In genomic region chr15:84166818-84167217, GRCm38 (mm10) we compare ENCODE assay signal across 12 mouse cellular contexts. TPM values are rescaled to one million over a fixed set of nuclear protein-coding genes. Genes with fewer than 3 reads are reported as not detected.
DNase-seq lines count a peak whose midpoint lies in the region; ATAC-seq and TF ChIP-seq lines count a peak whose summit lies in the region.
"Had no signal": no experiment of that assay in that cellular context is flagged by ENCODE, and none has a peak within 500 bp of the region (broad histone marks: within the 10 kb centered on the region; RNA-seq: fewer than 3 reads in every experiment).

No protein-coding gene starts in this region.

- no peak for TF ChIP-seq CTCF in gastrocnemius, adult 2 months (IDR thresholded peaks at IDR 0.05)

- intact Hi-C loops in gastrocnemius, adult 2 months (cut with DNase I), result loop anchor here (1.0 to 2.0 kb wide), 2 partner anchors 47 to 94 kb away; no protein-coding TSS in a partner anchor

- DNase-seq in forebrain, embryonic 10.5 days (ENCODE audit: extremely low spot score, low spot score), result no peak
- DNase-seq in forebrain, embryonic 11.5 days (ENCODE audit: low spot score), result no peak
- DNase-seq in limb, embryonic 10.5 days (ENCODE audit: low spot score), result no peak
- DNase-seq in gastrocnemius, adult 2 months, result no peak

- no peak overlapping the region for H3K9ac ChIP-seq in forebrain, embryonic 11.5 days (ENCODE audit: low read length)
- H3K9ac ChIP-seq in limb, embryonic 12.5 days (replicated peaks), result no peak overlapping the region
- no peak overlapping the region for H3K9ac ChIP-seq in hindbrain, embryonic 16.5 days (ENCODE audit: low read depth, low read length)
- H3K9ac ChIP-seq in neural tube, embryonic 15.5 days (replicated peaks), result no peak overlapping the region
- H3K9ac ChIP-seq: liver, embryonic 12.5 days had no signal

- no peak overlapping the region for H3K4me2 ChIP-seq in forebrain, embryonic 11.5 days (ENCODE audit: low read depth, low read length, severe bottlenecking)
- peak overlapping the region; percentile 99; the same call in 1 of the 2 replicates for H3K4me2 ChIP-seq in limb, embryonic 12.5 days
- peak overlapping the region; percentile 98; the same call in 1 of the 2 replicates for H3K4me2 ChIP-seq in hindbrain, embryonic 16.5 days (ENCODE audit: low read length)
- H3K4me2 ChIP-seq in neural tube, embryonic 15.5 days, result peak overlapping the region; percentile 76

- peak overlapping the region; percentile 79; the same call in 1 of the 2 replicates for H3K27ac ChIP-seq in forebrain, embryonic 10.5 days
- no peak overlapping the region for H3K27ac ChIP-seq in forebrain, embryonic 11.5 days (ENCODE audit: low read depth, low read length)
- no peak overlapping the region for H3K27ac ChIP-seq in limb, embryonic 12.5 days
- H3K27ac ChIP-seq in limb, embryonic 10.5 days, result no peak overlapping the region
- no peak overlapping the region for H3K27ac ChIP-seq in hindbrain, embryonic 16.5 days (ENCODE audit: low read depth, low read length)
- H3K27ac ChIP-seq in neural tube, embryonic 15.5 days (replicated peaks), result peak overlapping the region; percentile 88
- no peak overlapping the region for H3K27ac ChIP-seq in gastrocnemius, adult 2 months
- H3K27ac ChIP-seq: heart, adult 2 months; liver, embryonic 12.5 days had no signal

- H3K9me3 ChIP-seq in forebrain, embryonic 10.5 days, result no peaks in the 10 kb centered on the region
- H3K9me3 ChIP-seq in forebrain, embryonic 11.5 days (ENCODE audit: control insufficient read depth, low read length), result no peaks in the 10 kb centered on the region
- no peaks in the 10 kb centered on the region for H3K9me3 ChIP-seq in limb, embryonic 12.5 days
- no peaks in the 10 kb centered on the region for H3K9me3 ChIP-seq in limb, embryonic 10.5 days (replicated peaks)
- H3K9me3 ChIP-seq in hindbrain, embryonic 16.5 days (ENCODE audit: control insufficient read depth, low read length), result no peaks in the 10 kb centered on the region
- no peaks in the 10 kb centered on the region for H3K9me3 ChIP-seq in neural tube, embryonic 15.5 days (replicated peaks)
- H3K9me3 ChIP-seq: liver, embryonic 12.5 days had no signal

- H3K4me1 ChIP-seq in forebrain, embryonic 10.5 days, result peaks cover 28% of the 10 kb centered on the region
- peaks cover 9% of the 10 kb centered on the region for H3K4me1 ChIP-seq in forebrain, embryonic 11.5 days (replicated peaks; ENCODE audit: control insufficient read depth, insufficient read depth, low read length)
- H3K4me1 ChIP-seq in limb, embryonic 12.5 days (replicated peaks), result peaks cover 13% of the 10 kb centered on the region; the same call in 1 of the 2 replicates
- H3K4me1 ChIP-seq in limb, embryonic 10.5 days, result peaks cover 20% of the 10 kb centered on the region
- peaks cover 6% of the 10 kb centered on the region for H3K4me1 ChIP-seq in hindbrain, embryonic 16.5 days (ENCODE audit: control insufficient read depth, insufficient read depth, low read depth, low read length)
- H3K4me1 ChIP-seq in neural tube, embryonic 15.5 days, result peaks cover 29% of the 10 kb centered on the region

- H3K4me3 ChIP-seq in forebrain, embryonic 10.5 days, result peak overlapping the region; percentile 70; the same call in 1 of the 2 replicates
- no peak overlapping the region for H3K4me3 ChIP-seq in forebrain, embryonic 11.5 days (ENCODE audit: low read depth, low read length)
- H3K4me3 ChIP-seq in limb, embryonic 12.5 days (replicated peaks), result no peak overlapping the region
- no peak overlapping the region for H3K4me3 ChIP-seq in limb, embryonic 10.5 days
- H3K4me3 ChIP-seq in hindbrain, embryonic 16.5 days (ENCODE audit: low read length), result no peak overlapping the region
- peak overlapping the region; percentile 55; the same call in 1 of the 2 replicates for H3K4me3 ChIP-seq in neural tube, embryonic 15.5 days (replicated peaks)
- H3K4me3 ChIP-seq in gastrocnemius, adult 2 months, result no peak overlapping the region

- no peaks in the 10 kb centered on the region for H3K36me3 ChIP-seq in forebrain, embryonic 10.5 days (replicated peaks)
- H3K36me3 ChIP-seq in forebrain, embryonic 11.5 days (ENCODE audit: control insufficient read depth, insufficient read depth, low read length), result no peaks in the 10 kb centered on the region
- H3K36me3 ChIP-seq in limb, embryonic 12.5 days, result no peaks in the 10 kb centered on the region
- no peaks in the 10 kb centered on the region for H3K36me3 ChIP-seq in limb, embryonic 10.5 days
- no peaks in the 10 kb centered on the region for H3K36me3 ChIP-seq in hindbrain, embryonic 16.5 days (ENCODE audit: control insufficient read depth, insufficient read depth, low read length)
- H3K36me3 ChIP-seq in neural tube, embryonic 15.5 days, result no peaks in the 10 kb centered on the region
- H3K36me3 ChIP-seq: liver, embryonic 12.5 days had no signal

- WGBS in forebrain, embryonic 10.5 days, result 68% methylated on average over 6 of the region's 6 CpGs
- WGBS in forebrain, embryonic 11.5 days, result 68% methylated on average over 6 of the region's 6 CpGs
- 75% methylated on average over 6 of the region's 6 CpGs for WGBS in limb, embryonic 12.5 days
- 75% methylated on average over 6 of the region's 6 CpGs for WGBS in limb, embryonic 10.5 days
- WGBS in hindbrain, embryonic 16.5 days, result 67% methylated on average over 6 of the region's 6 CpGs
- 67% methylated on average over 6 of the region's 6 CpGs for WGBS in neural tube, embryonic 15.5 days

- ATAC-seq in forebrain, embryonic 11.5 days (replicated peaks; ENCODE audit: low FRiP score), result no peak
- no peak for ATAC-seq in limb, embryonic 12.5 days (ENCODE audit: insufficient number of reproducible peaks, insufficient read depth, low FRiP score, low TSS enrichment, low read depth)
- ATAC-seq in hindbrain, embryonic 16.5 days, result no peak
- ATAC-seq in neural tube, embryonic 15.5 days (ENCODE audit: low FRiP score), result no peak; the same call in 1 of the 2 replicates
- ATAC-seq in inflammation-experienced regulatory T-cells, adult 6 months, result no peak

- peaks cover 21% of the 10 kb centered on the region for H3K27me3 ChIP-seq in forebrain, embryonic 10.5 days (ENCODE audit: poor library complexity, severe bottlenecking)
- H3K27me3 ChIP-seq in forebrain, embryonic 11.5 days (ENCODE audit: control insufficient read depth, insufficient read depth, low read length), result peaks cover 6% of the 10 kb centered on the region; the same call in 1 of the 2 replicates
- H3K27me3 ChIP-seq in limb, embryonic 12.5 days, result peaks cover 23% of the 10 kb centered on the region
- H3K27me3 ChIP-seq in limb, embryonic 10.5 days (ENCODE audit: low read depth, poor library complexity, severe bottlenecking), result peaks cover 22% of the 10 kb centered on the region
- no peaks in the 10 kb centered on the region; the same call in 1 of the 2 replicates for H3K27me3 ChIP-seq in hindbrain, embryonic 16.5 days (replicated peaks; ENCODE audit: control insufficient read depth, insufficient read depth, low read length)
- H3K27me3 ChIP-seq in neural tube, embryonic 15.5 days (replicated peaks), result no peaks in the 10 kb centered on the region

RNA-seq across cellular contexts. Expression of gene Pnpla3, which starts 0.8 kb away (rescaled TPM):
- polyA plus RNA-seq in forebrain, embryonic 10.5 days (2016; fragmentation: Nextera tagmentation; extraction: Ambion mirVana), result 1.5 and 1.8 TPM in 2 replicates
- polyA plus RNA-seq in forebrain, embryonic 11.5 days (2014; fragmentation: Nextera tagmentation; extraction: Ambion mirVana), result 1.6 and 2.0 TPM in 2 replicates
- 0.26 and 0.42 TPM in 2 replicates for polyA plus RNA-seq in limb, embryonic 12.5 days (2016; fragmentation: Nextera tagmentation; extraction: Ambion mirVana)
- 0.10 and 0.19 TPM in 2 replicates for polyA plus RNA-seq in limb, embryonic 10.5 days (2016; fragmentation: Nextera tagmentation; extraction: Ambion mirVana)
- 6.0 and 6.4 TPM in 2 replicates for polyA plus RNA-seq in hindbrain, embryonic 16.5 days (2015; fragmentation: Nextera tagmentation; extraction: Ambion mirVana)
- 5.9 and 6.6 TPM in 2 replicates for polyA plus RNA-seq in neural tube, embryonic 15.5 days (2015; fragmentation: Nextera tagmentation; extraction: Ambion mirVana)
- 10 to 100 TPM in 1 of 2 experiments, 1 to 10 TPM in 1; 1.8 to 18.9 TPM for total RNA-seq in gastrocnemius, adult 2 months (2021)
- under 1 TPM in 1 of 3 experiments, not detected in 2; 0.61 TPM for polyA plus RNA-seq in inflammation-experienced regulatory T-cells, adult 6 months (2017; shearing (Covaris generic))

RNA-seq across cellular contexts. Expression of gene Samm50, which starts 25.2 kb away (rescaled TPM):
- 112 and 113 TPM in 2 replicates for polyA plus RNA-seq in forebrain, embryonic 10.5 days (2016; fragmentation: Nextera tagmentation; extraction: Ambion mirVana)
- 78.8 and 83.0 TPM in 2 replicates for polyA plus RNA-seq in forebrain, embryonic 11.5 days (2014; fragmentation: Nextera tagmentation; extraction: Ambion mirVana)
- 106 and 111 TPM in 2 replicates for polyA plus RNA-seq in limb, embryonic 12.5 days (2016; fragmentation: Nextera tagmentation; extraction: Ambion mirVana)
- polyA plus RNA-seq in limb, embryonic 10.5 days (2016; fragmentation: Nextera tagmentation; extraction: Ambion mirVana), result 117 and 118 TPM in 2 replicates
- 94.4 and 95.3 TPM in 2 replicates for polyA plus RNA-seq in hindbrain, embryonic 16.5 days (2015; fragmentation: Nextera tagmentation; extraction: Ambion mirVana)
- 89.4 and 91.9 TPM in 2 replicates for polyA plus RNA-seq in neural tube, embryonic 15.5 days (2015; fragmentation: Nextera tagmentation; extraction: Ambion mirVana)
- 100 to 1,000 TPM; 154 to 224 TPM for total RNA-seq in gastrocnemius, adult 2 months (2021)
- polyA plus RNA-seq in inflammation-experienced regulatory T-cells, adult 6 months (2017; shearing (Covaris generic)), result 10 to 100 TPM; 31.9 to 49.9 (median 46.9) TPM

RNA-seq across cellular contexts. Expression of gene Pnpla5, which starts 43.8 kb away (rescaled TPM):
- polyA plus RNA-seq in forebrain, embryonic 10.5 days (2016; fragmentation: Nextera tagmentation; extraction: Ambion mirVana), result not detected in 2 replicates
- not detected in 2 replicates for polyA plus RNA-seq in forebrain, embryonic 11.5 days (2014; fragmentation: Nextera tagmentation; extraction: Ambion mirVana)
- not detected in 2 replicates for polyA plus RNA-seq in limb, embryonic 12.5 days (2016; fragmentation: Nextera tagmentation; extraction: Ambion mirVana)
- polyA plus RNA-seq in limb, embryonic 10.5 days (2016; fragmentation: Nextera tagmentation; extraction: Ambion mirVana), result not detected in 2 replicates
- polyA plus RNA-seq in hindbrain, embryonic 16.5 days (2015; fragmentation: Nextera tagmentation; extraction: Ambion mirVana), result not detected in 2 replicates
- not detected in 2 replicates for polyA plus RNA-seq in neural tube, embryonic 15.5 days (2015; fragmentation: Nextera tagmentation; extraction: Ambion mirVana)
- total RNA-seq in gastrocnemius, adult 2 months (2021), result under 1 TPM in 1 of 2 experiments, not detected in 1; 0.14 TPM
- polyA plus RNA-seq in inflammation-experienced regulatory T-cells, adult 6 months (2017; shearing (Covaris generic)), result not detected
- total RNA-seq: adrenal gland, postnatal 4 days; heart, adult 2 months had no signal
- polyA plus RNA-seq: cerebellum, adult 2 months; heart, adult 2 months had no signal

Comparison
In these comparisons a context has a peak if more than half of its experiments do, and no peak if none do; other contexts are left out.
1. H3K27ac ChIP-seq: peak in forebrain, embryonic 10.5 days (single experiment) and neural tube, embryonic 15.5 days (single experiment); none in forebrain, embryonic 11.5 days (single experiment), limb, embryonic 12.5 days (single experiment), limb, embryonic 10.5 days (single experiment), hindbrain, embryonic 16.5 days (single experiment) and gastrocnemius, adult 2 months (single experiment).
2. H3K4me3 ChIP-seq: peak in forebrain, embryonic 10.5 days (single experiment) and neural tube, embryonic 15.5 days (single experiment); none in forebrain, embryonic 11.5 days (single experiment), limb, embryonic 12.5 days (single experiment), limb, embryonic 10.5 days (single experiment), hindbrain, embryonic 16.5 days (single experiment) and gastrocnemius, adult 2 months (single experiment).